Mouse (Mus musculus): ENCODE measurements around the gene Ttc21a. TPM values are rescaled to one million over a fixed set of nuclear protein-coding genes. Genes with fewer than 3 reads are reported as not detected.

Ttc21a gene
- 0.06 and 0.07 TPM in 2 replicates for polyA plus RNA-seq (2016; fragmentation: Nextera tagmentation; extraction: Ambion mirVana)

DNA sequence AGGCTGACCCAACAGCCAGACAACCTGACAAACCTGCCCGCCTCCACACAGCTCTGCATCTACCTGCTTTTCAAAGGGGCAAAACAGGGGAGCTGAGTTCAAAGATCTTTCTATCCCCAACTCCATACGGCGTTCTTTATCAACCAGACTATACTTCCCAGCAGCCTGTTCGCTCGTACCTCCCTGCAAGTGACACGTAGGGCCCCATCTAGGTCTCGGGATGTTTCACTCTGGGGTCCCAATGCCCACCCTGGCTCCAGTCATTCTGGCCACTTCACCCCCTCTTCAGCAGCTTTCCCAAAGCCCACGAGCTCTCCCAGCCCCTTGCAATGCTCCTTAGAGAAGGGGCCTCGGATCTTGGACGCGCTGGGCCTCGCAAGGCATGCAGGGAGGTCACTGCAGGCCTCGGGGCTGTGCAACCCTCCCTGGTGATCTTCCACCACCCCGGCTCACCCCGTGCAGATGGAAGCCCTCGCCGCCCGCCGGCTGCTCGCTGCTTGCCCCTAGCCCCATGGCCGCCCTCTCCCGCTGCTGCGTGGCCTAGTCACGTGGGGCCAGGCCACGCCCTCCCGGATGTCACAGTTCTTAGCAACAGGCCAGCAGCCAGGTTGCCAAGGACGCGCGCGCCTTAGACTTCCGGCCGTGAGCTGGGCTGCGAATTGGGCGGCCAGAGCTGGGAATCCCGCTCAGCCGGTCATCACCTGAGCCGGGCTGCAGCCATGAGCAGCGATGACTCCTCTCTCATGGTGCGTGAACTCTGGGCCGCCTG is at the start of gene Ttc21a, which contains the start of gene Gorasp1:
TSS of gene Ttc21a (plus strand) at position 602 of the 769 bp plus-strand sequence.
TSS of gene Gorasp1 (minus strand) at position 561 of the 769 bp plus-strand sequence.
- H3K4me3 ChIP-seq: peak within 1 kb of the TSS; percentile 85
- H3K36me3 ChIP-seq: peaks cover 19% of the 10 kb centered on the region
- H3K27ac ChIP-seq: peak within 1 kb of the TSS; percentile 75
- H3K27me3 ChIP-seq (replicated peaks): no peaks in the 10 kb centered on the region
- no peaks in the 10 kb centered on the region for H3K9me3 ChIP-seq (replicated peaks)
- H3K4me1 ChIP-seq: peaks cover 35% of the 10 kb centered on the region
- H3K4me2 ChIP-seq: peak within 1 kb of the TSS; percentile 95
- ATAC-seq: peak; percentile 91
- WGBS (ENCODE audit: insufficient replicate concordance): 6% methylated on average over 40 of the region's 40 CpGs
- peak within 1 kb of the TSS; percentile 86 for H3K9ac ChIP-seq

DNA sequence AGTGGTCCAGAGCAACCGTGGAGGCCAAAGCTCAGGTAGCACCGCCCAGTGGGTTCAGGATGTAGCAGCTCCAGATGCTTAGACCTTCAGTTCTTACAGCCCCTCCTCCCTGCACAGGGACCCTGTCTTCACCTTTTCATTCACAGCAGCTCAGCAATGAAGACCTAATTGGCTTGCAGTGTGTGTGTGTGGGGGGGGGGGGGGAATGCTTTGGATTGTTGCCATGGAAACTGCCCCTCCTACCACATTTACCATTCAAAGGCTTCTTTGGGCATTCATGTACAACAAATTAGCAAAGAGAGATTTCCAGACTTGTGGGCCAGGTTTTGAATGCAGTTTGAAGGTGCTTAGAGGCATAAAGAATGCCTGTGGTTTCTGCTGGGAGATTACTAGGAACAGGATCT is 48.6 kb upstream of the Ttc21a start:
- WGBS (ENCODE audit: insufficient replicate concordance): 66% methylated on average over 2 of the region's 2 CpGs
- no peak overlapping the region for H3K4me2 ChIP-seq
- H3K9ac ChIP-seq: no peak overlapping the region
- H3K27me3 ChIP-seq (replicated peaks): no peaks in the 10 kb centered on the region
- peaks cover 8% of the 10 kb centered on the region; the same call in 1 of the 2 replicates for H3K4me1 ChIP-seq
- H3K27ac ChIP-seq: no peak overlapping the region
- ATAC-seq: no peak
- H3K36me3 ChIP-seq: no peaks in the 10 kb centered on the region
- no peak overlapping the region for H3K4me3 ChIP-seq
- no peaks in the 10 kb centered on the region for H3K9me3 ChIP-seq (replicated peaks)

DNA sequence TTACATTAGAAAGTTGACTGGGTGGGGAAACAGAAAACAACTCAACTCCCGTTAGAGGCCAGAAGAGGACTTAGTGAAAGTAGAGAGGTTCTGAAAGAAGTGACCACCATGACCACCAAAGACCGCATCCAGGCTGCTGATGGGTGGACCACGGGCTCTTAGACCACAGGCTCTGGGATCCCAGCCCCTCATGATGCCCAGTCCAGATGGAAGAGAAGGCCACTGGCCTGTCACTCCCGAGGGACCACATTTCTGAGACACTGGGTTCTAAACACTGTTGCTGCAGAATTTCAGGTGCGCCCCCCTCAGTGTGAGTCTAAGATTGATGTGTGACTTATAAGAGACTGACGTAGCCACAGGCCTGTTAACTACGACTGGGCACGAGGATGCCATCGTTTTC is 48.0 kb upstream of the Ttc21a start:
- no peaks in the 10 kb centered on the region for H3K36me3 ChIP-seq
- no peaks in the 10 kb centered on the region for H3K27me3 ChIP-seq (replicated peaks)
- H3K27ac ChIP-seq: no peak overlapping the region
- WGBS (ENCODE audit: insufficient replicate concordance): 74% methylated on average over 9 of the region's 9 CpGs
- no peak overlapping the region for H3K4me3 ChIP-seq
- ATAC-seq: no peak
- no peak overlapping the region for H3K4me2 ChIP-seq
- H3K9me3 ChIP-seq (replicated peaks): no peaks in the 10 kb centered on the region
- H3K4me1 ChIP-seq: peaks cover 14% of the 10 kb centered on the region
- no peak overlapping the region for H3K9ac ChIP-seq

DNA sequence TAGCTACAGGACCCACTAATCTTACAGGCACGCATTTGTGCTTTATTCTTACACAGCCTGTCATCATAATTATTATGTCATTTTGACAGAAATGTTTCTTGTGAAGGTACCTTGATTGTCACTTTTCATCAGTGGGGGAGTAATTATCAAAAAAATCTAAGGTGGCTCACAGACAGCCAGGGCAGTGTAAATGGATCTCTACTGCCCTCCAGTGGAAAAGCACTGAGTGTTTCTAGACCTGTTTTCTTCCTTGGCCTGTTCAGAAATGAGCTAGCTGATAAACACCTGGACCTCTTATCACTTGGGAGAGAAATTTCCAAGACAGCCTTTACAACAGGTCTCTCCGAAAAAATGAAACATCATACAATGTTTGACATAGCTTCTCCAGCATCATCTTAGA is 46.7 kb upstream of the Ttc21a start:
- peaks cover 19% of the 10 kb centered on the region for H3K4me1 ChIP-seq
- no peak for ATAC-seq
- H3K9ac ChIP-seq: no peak overlapping the region
- H3K4me2 ChIP-seq: no peak overlapping the region
- H3K27ac ChIP-seq: no peak overlapping the region
- no peaks in the 10 kb centered on the region for H3K36me3 ChIP-seq
- WGBS (ENCODE audit: insufficient replicate concordance): 51% methylated on average over 2 of the region's 2 CpGs
- H3K27me3 ChIP-seq (replicated peaks): no peaks in the 10 kb centered on the region
- no peak overlapping the region for H3K4me3 ChIP-seq
- no peaks in the 10 kb centered on the region for H3K9me3 ChIP-seq (replicated peaks)

DNA sequence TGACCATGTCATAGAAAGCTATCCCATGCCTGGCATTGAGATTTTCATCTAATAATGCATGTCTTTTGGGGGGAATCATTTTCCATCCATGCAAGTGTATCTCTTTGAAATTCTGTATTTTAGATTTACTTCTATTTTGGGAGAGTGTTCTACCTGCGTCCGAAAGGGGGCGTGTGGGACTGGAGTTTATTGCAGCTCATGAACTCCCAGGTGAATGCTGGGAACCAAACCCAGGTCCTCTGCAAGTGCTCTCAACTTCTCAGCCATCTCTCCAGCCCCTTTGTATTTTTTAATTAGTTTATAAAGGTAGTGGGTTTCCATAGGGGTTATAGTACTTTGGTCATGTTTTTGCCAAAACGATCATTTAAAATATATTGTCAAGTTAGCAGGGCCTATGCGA is 43.5 kb upstream of the Ttc21a start:
- Histone ChIP-seq H3K9ac (peak overlapping the region; percentile 68), H3K27me3 (replicated peaks) (no peaks in the 10 kb centered on the region), H3K27ac (peak overlapping the region; percentile 84), H3K4me3 (peak overlapping the region; percentile 97; the same call in 1 of the 2 replicates), H3K4me1 (peaks cover 25% of the 10 kb centered on the region), H3K9me3 (replicated peaks) (no peaks in the 10 kb centered on the region), H3K36me3 (peaks cover 11% of the 10 kb centered on the region), H3K4me2 (peak overlapping the region; percentile 93)
- WGBS (ENCODE audit: insufficient replicate concordance): 74% methylated on average over 5 of the region's 5 CpGs
- ATAC-seq: no peak

DNA sequence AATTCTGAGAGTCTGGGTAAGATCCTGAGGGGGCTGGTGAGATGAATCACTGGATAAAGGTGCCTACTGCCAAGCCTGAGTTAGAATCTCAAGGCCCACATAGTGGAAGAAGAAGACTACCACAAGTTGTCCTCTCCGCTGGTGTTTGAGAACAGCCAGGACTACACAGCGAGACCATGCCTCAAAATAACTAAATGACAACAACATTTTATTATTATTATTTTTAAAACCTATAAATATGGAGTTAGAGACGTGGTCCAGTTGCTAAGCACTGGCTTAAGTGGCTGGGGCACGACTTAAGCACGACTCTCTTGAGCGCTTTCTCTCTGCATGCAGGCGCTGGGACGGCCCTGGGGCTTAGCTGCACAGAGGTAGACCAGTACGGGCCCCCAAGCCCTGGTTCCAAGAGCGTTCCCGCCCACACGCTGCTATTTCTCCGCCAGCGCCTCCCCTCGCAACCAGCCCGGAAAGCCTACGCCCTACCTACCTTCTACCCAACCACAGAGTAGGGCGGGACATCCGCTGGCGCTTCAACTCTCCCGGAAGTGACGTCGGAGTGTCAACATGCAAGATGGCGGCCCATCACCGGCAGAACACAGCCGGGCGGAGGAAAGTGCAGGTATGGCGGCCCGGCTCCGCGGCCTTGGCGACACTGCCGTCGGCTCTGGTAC is 42.9 kb upstream of the Ttc21a start, which contains the start of gene Wdr48:
TSS of gene Wdr48 (plus strand) at position 540 of the 671 bp plus-strand sequence.
- H3K4me3 ChIP-seq: peak within 1 kb of the TSS; percentile 97
- H3K27ac ChIP-seq: peak within 1 kb of the TSS; percentile 84
- peaks cover 25% of the 10 kb centered on the region for H3K4me1 ChIP-seq
- H3K9me3 ChIP-seq (replicated peaks): no peaks in the 10 kb centered on the region
- ATAC-seq: peak; percentile 99
- peaks cover 15% of the 10 kb centered on the region for H3K36me3 ChIP-seq
- no peaks in the 10 kb centered on the region for H3K27me3 ChIP-seq (replicated peaks)
- H3K9ac ChIP-seq: peak within 1 kb of the TSS; percentile 93
- peak within 1 kb of the TSS; percentile 93 for H3K4me2 ChIP-seq
- WGBS (ENCODE audit: insufficient replicate concordance): 4% methylated on average over 34 of the region's 34 CpGs

DNA sequence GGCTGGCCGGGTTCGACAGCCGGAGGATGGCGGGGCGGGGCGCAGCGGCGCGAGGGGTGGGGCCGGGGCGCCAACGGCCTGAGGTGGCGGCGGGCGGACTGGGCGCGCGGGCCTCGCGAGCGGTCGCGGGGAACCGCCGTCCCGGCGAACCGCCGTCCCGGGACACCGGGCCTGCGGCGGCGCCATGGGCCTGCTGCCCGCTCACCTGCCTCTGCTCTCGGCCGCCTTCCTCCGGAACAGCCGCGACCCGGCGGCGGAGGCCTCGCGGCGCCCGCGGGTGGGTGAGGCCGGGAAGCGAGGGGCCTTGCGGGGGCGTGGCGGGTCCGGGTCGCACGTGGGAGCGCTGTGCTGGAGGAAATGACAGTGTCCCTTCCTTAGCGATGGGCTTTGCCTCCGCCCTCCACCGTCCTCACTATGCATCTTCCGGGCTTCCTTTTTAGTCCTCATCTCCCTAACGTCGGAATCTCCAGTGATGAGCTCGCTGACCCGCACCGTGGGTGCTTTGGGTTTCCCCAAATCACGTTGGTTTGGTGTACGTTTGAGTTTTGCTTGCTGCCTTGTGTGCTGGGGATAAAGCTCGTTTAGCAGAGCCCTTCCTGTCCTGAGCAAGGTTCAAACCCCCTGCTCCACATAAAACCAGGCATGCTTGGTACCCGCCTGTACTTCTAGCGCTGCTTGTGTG is 42.2 kb upstream of the Ttc21a start:
- H3K27me3 ChIP-seq (replicated peaks): no peaks in the 10 kb centered on the region
- H3K4me3 ChIP-seq: peak overlapping the region; percentile 97
- ATAC-seq: peak; percentile 84
- H3K27ac ChIP-seq: peak overlapping the region; percentile 84
- peaks cover 25% of the 10 kb centered on the region for H3K4me1 ChIP-seq
- H3K9me3 ChIP-seq (replicated peaks): no peaks in the 10 kb centered on the region
- peaks cover 22% of the 10 kb centered on the region for H3K36me3 ChIP-seq
- H3K9ac ChIP-seq: peak overlapping the region; percentile 93
- peak overlapping the region; percentile 93 for H3K4me2 ChIP-seq
- WGBS (ENCODE audit: insufficient replicate concordance): 2% methylated on average over 37 of the region's 71 CpGs

DNA sequence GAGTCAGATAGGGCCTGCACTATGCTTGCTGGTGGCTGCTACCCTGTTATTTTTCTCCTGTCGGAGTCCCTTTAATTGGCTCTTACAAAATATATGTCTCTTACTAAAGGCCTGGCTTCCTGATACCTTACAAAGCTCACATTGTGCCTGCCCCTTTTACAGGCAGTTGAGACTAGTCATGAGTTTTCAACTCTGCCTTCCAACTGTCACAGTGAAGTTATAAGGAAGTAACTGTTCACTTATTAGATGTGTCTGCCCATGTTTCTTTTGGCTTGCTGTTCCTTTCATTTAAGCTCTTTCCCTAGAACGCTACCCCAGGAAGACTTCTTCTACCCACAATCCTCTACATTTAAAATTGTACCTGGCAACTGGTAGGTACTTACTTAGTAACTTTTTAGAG is 38.0 kb upstream of the Ttc21a start:
- ATAC-seq: no peak
- no peak overlapping the region for H3K27ac ChIP-seq
- H3K4me3 ChIP-seq: no peak overlapping the region
- 74% methylated on average over 2 of the region's 2 CpGs for WGBS (ENCODE audit: insufficient replicate concordance)
- no peak overlapping the region for H3K4me2 ChIP-seq
- H3K9me3 ChIP-seq (replicated peaks): no peaks in the 10 kb centered on the region
- peaks cover 60% of the 10 kb centered on the region for H3K36me3 ChIP-seq
- no peaks in the 10 kb centered on the region for H3K27me3 ChIP-seq (replicated peaks)
- H3K9ac ChIP-seq: no peak overlapping the region
- H3K4me1 ChIP-seq: peaks cover 18% of the 10 kb centered on the region

DNA sequence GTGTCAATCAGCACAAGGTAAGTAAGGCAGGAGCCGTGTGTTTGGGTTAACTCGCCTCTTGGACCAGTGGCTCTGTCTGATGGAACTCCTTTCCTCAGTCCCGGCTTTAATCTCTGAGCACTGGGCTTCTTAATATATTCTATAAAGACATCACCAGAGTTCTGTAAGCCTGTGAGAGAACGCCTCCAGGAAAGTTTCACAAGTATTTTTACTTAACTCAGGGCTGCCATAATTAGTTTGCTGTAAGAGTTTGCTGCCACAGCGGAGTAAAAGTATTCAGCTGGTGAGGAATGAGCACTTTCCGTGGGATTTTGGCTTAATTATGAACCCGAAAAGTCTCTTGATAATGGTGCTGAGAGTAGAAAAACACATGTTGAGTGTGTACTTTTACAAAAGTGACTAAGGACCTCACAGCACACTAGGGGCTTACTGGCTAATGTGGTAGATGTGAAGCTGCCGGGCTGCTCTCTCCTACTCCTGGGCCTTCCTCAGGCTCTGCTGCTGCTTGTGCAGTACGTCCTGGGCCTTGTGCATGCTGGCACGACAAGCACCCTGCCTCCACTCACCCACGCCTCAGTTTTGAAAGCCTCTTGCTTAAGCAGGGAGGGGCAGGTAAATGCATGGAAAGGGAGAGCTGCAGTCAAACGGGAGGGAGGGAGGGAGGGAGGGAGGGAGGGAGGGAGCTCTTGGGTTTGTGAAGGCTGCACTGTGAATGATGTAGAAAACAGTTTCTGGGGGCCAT is 34.8 kb upstream of the Ttc21a start:
- H3K27ac ChIP-seq: no peak overlapping the region
- no peaks in the 10 kb centered on the region for H3K4me1 ChIP-seq
- WGBS (ENCODE audit: insufficient replicate concordance): 80% methylated on average over 12 of the region's 12 CpGs
- no peaks in the 10 kb centered on the region for H3K9me3 ChIP-seq (replicated peaks)
- no peaks in the 10 kb centered on the region for H3K27me3 ChIP-seq (replicated peaks)
- no peak overlapping the region for H3K9ac ChIP-seq
- H3K4me2 ChIP-seq: no peak overlapping the region
- no peak for ATAC-seq
- H3K36me3 ChIP-seq: peaks cover 88% of the 10 kb centered on the region
- no peak overlapping the region for H3K4me3 ChIP-seq

DNA sequence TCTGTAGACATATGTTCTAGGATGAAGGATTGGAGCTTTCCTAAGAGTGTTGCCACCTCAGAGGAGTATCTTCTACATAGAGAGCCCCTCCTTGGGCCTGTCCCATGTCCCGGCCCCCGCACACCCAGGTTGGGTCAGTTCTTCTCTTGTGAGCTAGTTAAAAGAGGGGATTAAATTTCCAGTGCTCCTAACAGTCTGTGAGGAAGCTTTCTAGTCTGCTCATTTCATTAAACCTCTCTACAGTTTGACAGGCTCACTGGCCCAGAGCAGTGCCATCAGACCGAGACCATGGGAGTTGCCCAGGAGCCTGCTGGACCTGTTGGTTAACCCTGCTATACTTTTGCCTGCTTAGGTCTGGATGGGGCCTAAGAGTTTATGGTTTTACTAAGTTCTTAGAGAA is 28.7 kb upstream of the Ttc21a start:
- Histone ChIP-seq H3K36me3 (peaks cover 98% of the 10 kb centered on the region), H3K27me3 (replicated peaks) (no peaks in the 10 kb centered on the region), H3K9ac (no peak overlapping the region), H3K27ac (no peak overlapping the region), H3K9me3 (replicated peaks) (no peaks in the 10 kb centered on the region), H3K4me1 (no peaks in the 10 kb centered on the region), H3K4me2 (no peak overlapping the region), H3K4me3 (no peak overlapping the region)
- ATAC-seq: no peak
- 93% methylated on average over 3 of the region's 3 CpGs for WGBS (ENCODE audit: insufficient replicate concordance)

DNA sequence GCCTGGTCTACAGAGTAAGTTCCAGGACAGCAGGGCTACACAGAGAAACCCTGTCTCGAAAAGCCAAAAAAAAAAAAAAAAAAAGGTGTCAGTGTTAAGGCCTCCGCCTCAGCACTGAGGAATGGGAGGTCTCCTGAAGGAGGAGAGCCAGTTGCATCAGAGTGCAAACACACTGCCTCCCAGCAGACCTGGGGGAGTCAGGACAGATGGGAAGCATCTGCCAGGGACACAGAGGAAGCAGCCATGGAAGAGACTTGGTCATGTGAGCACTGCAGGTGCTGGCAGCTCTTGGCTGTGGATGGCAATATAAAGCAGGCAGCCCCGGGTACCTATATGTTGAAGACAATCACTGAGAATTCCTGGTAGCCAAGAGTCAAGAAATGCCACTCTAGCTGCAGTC is 27.5 kb upstream of the Ttc21a start:
- ATAC-seq: no peak
- H3K4me2 ChIP-seq: no peak overlapping the region
- 76% methylated on average over 3 of the region's 3 CpGs for WGBS (ENCODE audit: insufficient replicate concordance)
- no peak overlapping the region for H3K9ac ChIP-seq
- H3K27me3 ChIP-seq (replicated peaks): no peaks in the 10 kb centered on the region
- H3K4me3 ChIP-seq: no peak overlapping the region
- no peaks in the 10 kb centered on the region for H3K4me1 ChIP-seq
- H3K9me3 ChIP-seq (replicated peaks): no peaks in the 10 kb centered on the region
- no peak overlapping the region for H3K27ac ChIP-seq
- peaks cover 98% of the 10 kb centered on the region for H3K36me3 ChIP-seq
